Mouse (Mus musculus) kidney, postnatal 10 days (tissue): ENCODE results near the gene Rab6b.
"Not testable (repeated sequence)": the region's sequence is repeated elsewhere in the genome, so short reads cannot be mapped to it uniquely, and the experiment has no call there.

Experiments
- DNase-seq: peaks from one replicate; pipeline ENCODE4 v3.0.0; 2021; ENCODE audit warnings: mixed read lengths

Gene Rab6b

DNA sequence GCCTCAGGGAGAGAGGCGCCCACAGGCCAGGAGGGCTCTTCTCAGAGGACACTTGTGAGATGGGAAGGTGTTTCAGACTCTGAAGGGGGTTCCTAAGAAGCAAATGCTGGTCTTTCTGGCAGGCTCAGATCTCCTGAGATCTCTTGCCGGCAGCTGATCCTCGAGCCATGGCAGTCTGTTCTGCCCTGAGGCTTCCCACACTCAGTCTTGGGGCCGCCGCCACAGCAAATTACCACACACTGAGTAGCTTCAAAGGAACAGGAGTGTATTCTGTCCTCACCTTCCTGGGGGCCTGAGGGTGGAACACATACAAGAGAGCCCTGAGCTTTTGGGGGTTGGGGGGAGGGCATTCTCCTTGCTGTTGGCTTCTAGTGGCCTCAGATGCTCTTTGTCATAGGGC, 33.8 kb downstream of the Rab6b start:
- no peak for DNase-seq

DNA sequence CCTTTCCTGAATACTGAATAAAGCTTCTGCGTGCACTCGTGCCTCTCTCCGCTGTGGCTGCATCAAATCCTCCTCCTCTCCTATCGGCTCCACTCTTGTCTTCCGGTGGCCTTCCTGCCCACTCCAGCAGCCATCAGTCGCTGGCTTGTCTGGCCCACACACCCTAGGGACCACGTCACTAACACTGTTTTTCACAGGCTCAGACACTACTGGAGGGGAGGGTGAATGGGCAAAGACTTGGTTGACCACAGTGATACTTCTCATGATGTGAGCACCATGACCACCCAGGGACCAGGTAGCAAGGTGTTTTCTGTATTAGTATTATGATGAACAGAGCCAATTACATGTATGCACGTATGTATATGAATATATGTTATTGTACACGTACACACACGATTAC, 34.7 kb downstream of the Rab6b start:
- DNase-seq, result no peak

- no peak for DNase-seq
Measured at GRCm38 (mm10) chr9:103146703-103147102, 35.1 kb downstream of the Rab6b start.

- DNase-seq, result no peak
Measured at GRCm38 (mm10) chr9:103147103-103147502, 35.5 kb downstream of the Rab6b start.

GRCm38 (mm10) chr9:103149074-103149799, 37.6 kb downstream of the Rab6b start:
- no peak for DNase-seq

DNA sequence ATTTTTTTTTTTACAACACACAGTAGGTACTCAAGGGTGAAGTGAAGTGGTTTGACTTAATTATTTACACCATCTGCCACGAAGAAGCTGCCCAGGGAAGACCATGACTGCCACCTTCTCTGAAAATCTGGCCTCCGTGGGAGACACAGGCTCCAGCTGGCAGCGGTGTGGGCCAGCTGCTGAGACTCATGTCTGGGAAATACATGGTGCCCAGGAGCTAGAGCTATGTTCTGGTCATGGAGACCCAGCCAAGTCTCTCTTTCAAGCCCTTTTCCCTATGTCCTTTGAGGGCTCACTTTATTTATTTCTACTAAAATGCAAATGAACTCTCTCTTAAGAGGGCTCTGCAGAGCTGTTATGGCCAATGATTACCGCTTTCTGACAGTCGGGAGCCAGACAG, 41.7 kb downstream of the Rab6b start:
- no peak for DNase-seq

DNA sequence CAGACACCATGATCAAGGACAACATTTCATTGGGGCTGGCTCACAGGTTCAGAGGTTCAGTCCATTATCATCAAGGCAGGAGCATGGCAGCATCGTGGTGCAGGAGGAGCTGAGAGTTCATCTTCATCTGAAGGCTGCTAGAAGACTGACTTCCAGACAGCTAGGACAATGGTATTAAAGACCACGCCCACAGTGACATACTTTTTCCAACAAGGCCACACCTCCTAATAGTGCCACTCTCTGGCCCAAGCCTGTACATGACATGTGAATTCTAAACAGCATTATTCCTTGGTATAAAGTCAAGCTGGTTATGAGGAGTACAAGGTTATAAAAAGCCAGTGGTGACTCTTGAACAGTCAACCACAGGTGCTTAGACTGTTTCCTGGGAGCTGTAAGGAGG, 43.0 kb downstream of the Rab6b start:
- DNase-seq, result no peak

GRCm38 (mm10) chr9:103155158-103155557, 43.6 kb downstream of the Rab6b start:
- DNase-seq, result not testable (repeated sequence)

GRCm38 (mm10) chr9:103163806-103164205, 52.2 kb downstream of the Rab6b start:
- no peak for DNase-seq

DNA sequence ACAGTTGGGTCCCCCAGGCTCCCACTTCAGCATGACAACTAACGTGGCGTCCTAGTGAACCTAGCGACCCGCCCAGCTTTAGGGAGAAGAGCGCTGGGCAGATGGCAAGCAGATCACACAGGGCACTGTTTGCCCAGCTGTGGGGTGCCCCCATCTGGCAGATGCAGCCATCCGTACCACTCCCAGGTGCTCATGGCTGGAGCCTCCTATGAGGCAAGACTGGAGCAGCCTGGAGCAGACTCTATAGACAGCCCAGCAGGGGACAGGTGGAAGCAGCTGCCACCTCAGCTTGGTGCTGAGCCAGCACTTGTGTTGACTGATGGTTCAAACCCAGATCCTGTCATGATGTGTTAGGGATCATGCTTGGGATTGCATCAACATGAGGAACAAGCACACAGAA, 56.5 kb downstream of the Rab6b start:
- peak; percentile 21 for DNase-seq

- DNase-seq, result no peak
Measured at GRCm38 (mm10) chr9:103168771-103169170, 57.2 kb downstream of the Rab6b start.

- DNase-seq, result peak; percentile 63
Measured at GRCm38 (mm10) chr9:103174771-103175519, 63.4 kb downstream of the Rab6b start.

GRCm38 (mm10) chr9:103175692-103176091, 64.1 kb downstream of the Rab6b start:
- DNase-seq, result no peak

DNA sequence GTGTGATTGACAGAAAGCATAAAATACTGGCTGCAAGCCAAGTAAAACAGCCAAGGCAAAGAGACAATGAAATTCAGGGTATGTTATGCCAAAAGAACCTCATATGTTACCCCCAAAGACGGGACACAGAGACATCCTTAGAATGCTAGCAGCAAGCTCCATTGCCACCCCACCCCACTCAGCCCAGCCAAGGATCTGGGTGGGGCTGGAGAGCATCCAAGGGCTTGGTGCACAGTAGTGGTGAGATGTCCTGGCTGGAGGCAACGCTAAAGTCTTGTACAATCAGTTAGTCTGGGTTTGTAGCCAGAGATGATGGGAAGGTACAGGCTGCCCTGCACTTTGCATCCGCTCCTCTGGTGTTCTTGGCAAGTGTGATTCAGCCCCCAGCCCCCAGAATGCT, 68.7 kb downstream of the Rab6b start:
- DNase-seq, result peak; percentile 51

DNA sequence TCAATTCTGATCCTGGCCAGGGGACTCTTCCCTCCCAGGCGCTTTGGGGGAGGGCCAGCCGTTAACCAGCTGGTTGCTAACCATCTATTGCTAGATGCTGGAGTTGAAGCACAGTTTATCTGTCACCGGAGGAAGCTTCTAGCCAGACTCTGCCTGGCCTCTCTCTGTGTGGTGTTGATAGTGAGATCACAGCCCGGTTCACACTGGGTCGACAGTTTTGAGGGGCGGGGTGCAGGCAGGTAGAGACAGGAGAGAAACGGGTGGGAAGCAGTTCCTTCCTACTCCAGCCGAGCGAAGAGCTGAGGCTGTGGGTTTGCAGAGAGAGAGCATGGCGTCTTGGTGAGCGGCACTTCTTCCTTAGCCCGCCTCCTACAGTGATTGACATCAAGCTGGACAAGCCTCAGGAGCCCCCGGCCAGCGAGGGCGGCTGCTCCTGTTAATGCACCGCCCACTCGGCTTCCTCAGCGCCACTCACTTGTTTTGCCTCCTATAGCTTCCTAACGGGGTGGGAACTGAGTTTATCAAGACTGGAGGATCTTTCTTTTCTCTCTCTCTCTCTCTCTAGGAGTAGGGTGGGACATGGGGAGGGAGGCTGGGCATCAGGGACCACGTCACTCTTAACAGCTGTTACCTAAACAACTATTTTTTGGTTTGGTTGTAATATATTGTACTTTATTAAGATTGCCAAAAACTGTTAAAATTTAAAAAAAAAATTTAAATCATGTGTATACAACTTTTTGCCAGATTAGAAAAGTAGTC, 69.4 kb downstream of the Rab6b start:
- DNase-seq, result peak; percentile 88

GRCm38 (mm10) chr9:103181886-103182285, 70.3 kb downstream of the Rab6b start:
- no peak for DNase-seq

DNA sequence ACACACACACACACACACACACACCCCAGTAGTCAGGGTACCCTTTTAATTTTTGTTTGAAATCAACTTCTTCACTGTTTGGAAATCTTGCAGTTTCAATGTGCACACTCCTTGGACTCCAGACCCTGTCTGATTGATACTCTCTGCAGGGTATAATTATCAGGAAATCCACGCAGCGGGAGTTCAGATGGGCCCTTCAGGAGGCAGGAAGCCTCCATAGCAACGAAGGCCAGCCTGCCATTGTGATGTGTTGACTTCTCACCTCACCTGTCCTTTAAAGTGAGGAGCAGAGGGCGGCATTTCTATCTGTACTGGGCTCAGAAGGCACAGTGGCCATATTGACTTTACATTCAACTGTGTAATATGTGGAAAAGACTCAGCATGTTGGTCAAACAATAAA, 73.3 kb downstream of the Rab6b start:
- DNase-seq, result no peak

GRCm38 (mm10) chr9:103185946-103186345, 74.4 kb downstream of the Rab6b start:
- DNase-seq, result no peak

DNA sequence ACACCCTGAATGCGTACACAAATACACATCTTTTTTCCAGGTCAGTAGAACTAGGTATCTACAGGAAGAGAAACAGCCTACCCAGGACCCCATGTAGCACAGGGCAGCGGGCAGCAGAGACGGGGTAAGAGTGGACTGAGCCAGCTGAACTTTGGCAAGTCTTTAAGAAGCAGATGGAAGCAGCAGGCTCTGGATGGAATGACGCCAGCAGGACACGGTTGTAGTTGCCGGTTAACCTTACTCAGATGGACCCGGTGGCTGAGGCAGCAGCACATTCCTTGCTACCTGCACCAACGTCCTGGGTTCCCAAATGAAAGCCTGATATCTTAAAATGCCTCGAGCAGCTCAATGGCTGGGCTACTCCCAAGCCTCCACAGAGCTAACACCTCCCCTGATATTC, 75.2 kb downstream of the Rab6b start:
- DNase-seq, result peak; percentile 79

GRCm38 (mm10) chr9:103188416-103188815, 76.8 kb downstream of the Rab6b start:
- DNase-seq, result no peak

GRCm38 (mm10) chr9:103201561-103202260, 90.1 kb downstream of the Rab6b start, which contains the start of gene Srprb:
Gene Srprb (minus strand): TSS chr9:103202137.
- peak; percentile 97 for DNase-seq

GRCm38 (mm10) chr9:103205786-103206185, 94.2 kb downstream of the Rab6b start:
- no peak for DNase-seq

DNA sequence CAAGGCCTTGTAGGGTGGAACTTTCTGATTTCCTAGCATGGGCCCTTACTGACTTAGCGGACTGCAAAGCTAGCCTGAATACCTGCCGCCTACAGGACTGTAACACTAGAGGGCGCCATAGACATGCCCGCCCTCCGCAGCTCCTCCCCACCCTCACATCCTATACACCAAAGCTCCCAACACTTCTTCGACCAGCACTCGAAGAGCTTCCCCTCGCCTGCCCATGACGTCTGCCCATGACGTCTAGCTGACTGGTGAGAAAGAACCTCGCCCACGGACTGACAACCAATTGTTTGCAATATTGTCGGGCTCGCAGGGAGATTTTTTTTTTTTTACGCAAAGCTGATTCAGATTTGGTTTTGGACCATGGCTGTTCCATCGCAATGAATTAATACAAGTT, 96.3 kb downstream of the Rab6b start:
- DNase-seq, result peak; percentile 81
